Mouse (Mus musculus) liver, adult 2 months (tissue): ENCODE data around the gene Map4. TPM values are rescaled to one million over a fixed set of nuclear protein-coding genes. Genes with fewer than 3 reads are reported as not detected.
A peak's percentile ranks its signal among the peaks of the same experiment; 100 is the strongest.
"Not testable (repeated sequence)": the region's sequence is repeated elsewhere in the genome, so short reads cannot be mapped to it uniquely, and the experiment has no call there.

Source experiments
- DNase-seq: peaks from one replicate; pipeline ENCODE4 v3.0.0-alpha.2; 2011; ENCODE audit warnings: low read depth, low spot score; ENCODE audit errors: extremely low read depth
- H3K27ac ChIP-seq: fragments of 200-500 bp; replicated peaks from 2 replicates; pipeline ENCODE4 v1.5.1; 2012; ENCODE audit warnings: low read depth, mild to moderate bottlenecking, control low read depth, inconsistent platforms, low read length; ENCODE audit not compliant: insufficient read depth
- H3K27me3 ChIP-seq: fragments of 200-500 bp; 2 replicates; pipeline ENCODE4 v1.6.1; 2012; ENCODE audit warnings: mild to moderate bottlenecking, moderate library complexity, low read length, inconsistent platforms; ENCODE audit not compliant: control insufficient read depth, insufficient read depth
- H3K36me3 ChIP-seq: fragments of 200-500 bp; 2 replicates; pipeline ENCODE4 v1.6.1; 2012; ENCODE audit warnings: low read length, inconsistent platforms; ENCODE audit not compliant: control insufficient read depth, insufficient read depth
- H3K4me1 ChIP-seq: fragments of 200-500 bp; 2 replicates; pipeline ENCODE4 v1.6.1; 2011; ENCODE audit warnings: low read length; ENCODE audit not compliant: control insufficient read depth, insufficient read depth
- H3K4me3 ChIP-seq: fragments of 200-500 bp; 2 replicates; pipeline ENCODE4 v1.5.1; 2011; ENCODE audit warnings: low read depth, mild to moderate bottlenecking, control low read depth, low read length, moderate library complexity; ENCODE audit not compliant: insufficient read depth
- H3K79me2 ChIP-seq: fragments of 200-500 bp; 2 replicates; pipeline ENCODE4 v1.6.1; 2012; ENCODE audit warnings: inconsistent platforms, mild to moderate bottlenecking, low read length, moderate library complexity; ENCODE audit not compliant: control insufficient read depth, insufficient read depth
- H3K9ac ChIP-seq: fragments of 200-500 bp; 2 replicates; pipeline ENCODE4 v1.6.1; 2012; ENCODE audit warnings: low read depth, mild to moderate bottlenecking, control low read depth, inconsistent platforms, low read length
- CTCF ChIP-seq: fragments of 200-500 bp; IDR thresholded peaks from 2 replicates; pipeline ENCODE4 v1.5.1; 2011; ENCODE audit warnings: low read depth, low read length, control low read depth
- POLR2A ChIP-seq: fragments of 200-500 bp; IDR thresholded peaks from 2 replicates; pipeline ENCODE4 v1.6.1; 2011; ENCODE audit warnings: low read length, control low read depth; ENCODE audit not compliant: insufficient read depth; ENCODE audit errors: extremely low read depth
- WGBS: fragments of 180-500 bp; shearing (Covaris S2); methylation state at CpG from one replicate; pipeline ENCODE4 v1.1.7; 2018; 5-methylcytosine and 5-hydroxymethylcytosine counted together
- polyA plus RNA-seq: library from polyadenylated mRNA; depleted of rRNA; stranded (reverse); fragments of >200 nt; gene quantifications from 2 replicates; pipeline ENCODE4 v1.2.3, GENCODE M21; 2012
- total RNA-seq: library from RNA; depleted of rRNA; stranded (reverse); fragments of >200 nt; gene quantifications from 2 replicates; pipeline ENCODE4 v1.2.3, GENCODE M21; 2014

The Map4 gene
- total and polyA plus RNA-seq, 2 experiments, result 16.8 to 50.9 TPM

DNA sequence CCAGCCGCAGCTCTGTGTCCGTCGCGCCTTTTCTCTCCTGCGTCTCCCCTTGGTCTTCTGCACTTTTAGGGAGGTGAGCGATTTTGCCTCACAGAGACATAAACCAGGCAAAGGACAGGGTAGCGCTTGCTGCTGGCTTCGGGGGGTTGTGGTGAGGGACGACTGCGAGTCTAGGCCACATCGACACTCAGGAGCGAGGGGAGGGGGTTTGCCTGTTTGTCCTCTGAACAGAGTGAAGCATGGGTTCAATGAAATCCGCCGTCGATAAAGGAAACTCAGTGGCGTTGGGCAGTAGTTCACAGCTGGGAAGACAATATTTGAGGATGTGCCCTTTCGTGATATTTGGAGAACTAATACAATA is 186.5 kb downstream of the Map4 start, which contains the start of gene Dhx30:
TSS of gene Dhx30 (minus strand) at position 52 of the 361 bp plus-strand sequence.
- no peaks in the 10 kb centered on the region for H3K27me3 ChIP-seq
- 0 out of 2 replicates have a peak, but pooled peaks cover 4% of the 10 kb centered on the region for H3K36me3 ChIP-seq
- peaks cover 4% of the 10 kb centered on the region for H3K4me1 ChIP-seq
- TF ChIP-seq CTCF, result 0 out of 2 replicates have a peak, but pooled peaks have one; percentile 4
- no peak for TF ChIP-seq POLR2A
- H3K9ac ChIP-seq, result peak within 1 kb of the TSS; percentile 99
- H3K27ac ChIP-seq, result peak within 1 kb of the TSS; percentile 96
- H3K4me3 ChIP-seq, result peak within 1 kb of the TSS; percentile 92
- no peaks in the 10 kb centered on the region for H3K79me2 ChIP-seq
- under 1% methylated on average over 17 of the region's 17 CpGs for WGBS
- no peak for DNase-seq

DNA sequence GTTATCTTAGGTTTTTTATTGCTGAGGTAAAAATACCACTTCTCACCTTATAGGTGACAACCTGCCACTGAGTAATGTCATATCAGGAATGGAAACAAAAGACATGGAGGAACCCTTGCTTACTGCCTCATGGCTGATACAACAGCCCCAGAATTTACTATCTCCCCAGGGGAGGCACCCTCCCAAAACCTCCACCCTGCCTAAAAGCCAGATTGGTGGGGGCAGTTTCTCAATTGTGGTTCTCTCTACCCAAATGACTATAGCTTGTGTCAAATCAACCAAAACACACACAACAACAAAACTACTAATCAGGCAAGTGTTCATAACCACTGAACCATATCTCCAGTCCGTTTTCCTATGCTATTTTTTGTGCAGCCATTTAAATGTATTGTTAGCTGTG is 187.0 kb downstream of the Map4 start:
- DNase-seq, result no peak
- TF ChIP-seq POLR2A (no peak), CTCF (no peak)
- Histone ChIP-seq H3K4me3 (peak overlapping the region; percentile 92; the same call in 1 of the 2 replicates), H3K27ac (no peak overlapping the region), H3K9ac (0 out of 2 replicates have a peak overlapping the region, but pooled peaks have one; percentile 99), H3K36me3 (0 out of 2 replicates have a peak, but pooled peaks cover 1% of the 10 kb centered on the region), H3K4me1 (peaks cover 4% of the 10 kb centered on the region), H3K27me3 (no peaks in the 10 kb centered on the region), H3K79me2 (no peaks in the 10 kb centered on the region)
- 81% methylated on average over 1 of the region's 1 CpGs for WGBS

DNA sequence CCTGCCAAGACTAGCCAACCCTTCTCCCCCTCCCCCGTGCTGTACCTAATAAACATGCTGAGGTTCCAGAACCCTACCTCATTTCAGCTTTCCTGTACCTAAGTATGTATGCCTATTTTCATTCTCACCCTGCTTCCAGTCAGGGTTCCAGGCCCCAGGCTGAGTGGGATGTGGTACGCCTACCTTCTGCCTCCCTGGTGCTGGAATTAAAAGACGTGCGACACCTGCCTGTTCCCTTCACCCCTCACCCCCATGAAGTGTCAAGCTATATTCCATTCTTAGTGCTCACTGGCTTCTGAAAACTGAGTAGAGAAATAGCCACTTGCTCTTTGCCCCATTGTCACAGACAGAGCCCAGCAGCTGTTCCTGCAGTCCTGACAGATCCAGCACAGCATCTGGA is 190.2 kb downstream of the Map4 start:
- WGBS, result 90% methylated on average over 4 of the region's 4 CpGs
- TF ChIP-seq POLR2A, result no peak
- TF ChIP-seq CTCF, result no peak

DNA sequence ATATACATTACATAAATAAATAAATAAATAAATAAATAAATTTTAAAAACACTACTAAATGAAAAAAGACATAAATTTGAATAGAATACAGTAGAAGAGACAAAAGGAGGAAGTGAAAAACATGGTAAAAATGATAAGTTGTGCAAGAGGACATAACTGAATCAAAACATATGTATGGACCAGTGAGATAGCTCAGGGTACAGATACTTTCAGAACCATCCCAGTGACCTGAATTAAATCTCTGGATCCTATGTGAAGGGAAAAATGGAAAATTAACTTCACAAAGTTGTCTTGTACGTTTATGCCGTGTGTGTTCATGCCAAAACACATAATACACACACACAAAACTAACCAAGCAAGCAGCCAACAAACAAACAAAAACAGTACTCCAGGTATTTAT is 192.1 kb downstream of the Map4 start:
- Histone ChIP-seq H3K4me3 (no peak overlapping the region), H3K79me2 (no peaks in the 10 kb centered on the region), H3K36me3 (no peaks in the 10 kb centered on the region), H3K27ac (no peak overlapping the region), H3K4me1 (no peaks in the 10 kb centered on the region), H3K9ac (no peak overlapping the region), H3K27me3 (no peaks in the 10 kb centered on the region)
- DNase-seq, result no peak
- no peak for TF ChIP-seq POLR2A
- TF ChIP-seq CTCF, result no peak
- 68% methylated on average over 2 of the region's 2 CpGs for WGBS

More for the DNA sequence above, 190.2 kb downstream of the Map4 start:
- H3K36me3 ChIP-seq, result no peaks in the 10 kb centered on the region
- H3K79me2 ChIP-seq, result no peaks in the 10 kb centered on the region
- no peak overlapping the region for H3K4me3 ChIP-seq
- H3K27ac ChIP-seq, result no peak overlapping the region
- H3K27me3 ChIP-seq, result no peaks in the 10 kb centered on the region
- no peak for DNase-seq
- H3K4me1 ChIP-seq, result peaks cover 3% of the 10 kb centered on the region
- H3K9ac ChIP-seq, result no peak overlapping the region

DNA sequence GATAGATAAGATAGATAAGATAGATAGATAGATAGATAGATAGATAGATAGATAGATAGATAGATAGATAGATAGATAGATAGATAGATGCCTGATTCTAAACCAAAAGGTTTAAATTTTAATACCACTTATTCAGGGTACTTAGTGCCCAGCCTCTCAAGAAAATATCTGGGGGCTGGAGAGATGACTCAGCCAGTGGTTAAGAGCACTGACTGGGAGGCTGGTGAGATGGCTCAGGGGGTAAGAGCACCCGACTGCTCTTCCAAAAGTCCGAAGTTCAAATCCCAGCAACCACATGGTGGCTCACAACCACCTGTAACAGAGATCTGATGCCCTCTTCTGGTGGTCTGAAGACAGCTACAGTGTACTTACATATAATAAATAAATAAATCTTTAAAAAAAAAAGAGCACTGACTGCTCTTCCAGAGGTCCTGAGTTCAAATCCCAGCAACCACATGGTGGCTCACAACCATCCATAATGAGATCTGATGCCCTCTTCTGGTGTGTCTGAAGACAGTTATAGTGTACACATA is 192.8 kb downstream of the Map4 start:
- H3K9ac ChIP-seq, H3K36me3 ChIP-seq, H3K4me1 ChIP-seq, H3K4me3 ChIP-seq, DNase-seq, H3K79me2 ChIP-seq, H3K27ac ChIP-seq, H3K27me3 ChIP-seq: not testable (repeated sequence)
- WGBS, result 42% methylated on average over 2 of the region's 2 CpGs

DNA sequence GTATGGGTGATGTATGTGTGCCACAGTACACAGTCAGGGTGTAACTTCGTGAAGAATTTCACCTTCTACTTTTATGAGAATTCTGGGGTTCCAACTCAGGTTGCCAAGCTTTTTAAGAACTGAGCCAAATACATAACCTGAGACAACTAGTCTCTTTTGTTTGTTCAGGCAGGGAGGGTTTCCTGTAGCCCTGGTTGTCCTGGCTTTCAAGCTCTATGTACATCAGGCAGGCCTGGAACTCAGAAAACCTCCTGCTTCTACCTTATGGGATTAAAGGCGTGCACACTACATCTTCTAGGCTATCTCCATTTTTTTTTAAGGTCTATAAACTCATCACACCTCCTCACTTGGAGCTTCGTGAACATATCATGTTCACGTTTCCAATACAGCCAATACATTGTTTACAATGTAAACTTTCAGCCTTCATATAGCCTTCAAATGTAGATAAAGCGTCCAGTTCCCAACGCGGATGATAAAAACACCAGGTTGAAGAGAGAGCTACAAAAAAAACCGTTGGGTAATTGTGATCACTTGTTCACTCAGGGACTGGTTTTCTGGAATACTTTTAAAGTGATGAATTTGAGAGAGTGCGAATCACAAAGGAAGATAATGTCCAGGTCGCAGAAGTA is 199.8 kb downstream of the Map4 start:
- Histone ChIP-seq H3K4me1 (peaks cover 6% of the 10 kb centered on the region; the same call in 1 of the 2 replicates), H3K79me2 (peaks cover 16% of the 10 kb centered on the region), H3K9ac (peak overlapping the region; percentile 76), H3K27ac (peak overlapping the region; percentile 82), H3K36me3 (peaks cover 4% of the 10 kb centered on the region; the same call in 1 of the 2 replicates), H3K4me3 (peak overlapping the region; percentile 72), H3K27me3 (no peaks in the 10 kb centered on the region)
- no peak for TF ChIP-seq CTCF
- TF ChIP-seq POLR2A, result no peak
- WGBS, result 13% methylated on average over 10 of the region's 10 CpGs
- no peak for DNase-seq
